Mouse (Mus musculus) layer of hippocampus, postnatal 36 days (tissue): ENCODE data around the gene Mob4. TPM values are rescaled to one million over a fixed set of nuclear protein-coding genes. Genes with fewer than 3 reads are reported as not detected.
A peak's percentile ranks its signal among the peaks of the same experiment; 100 is the strongest.
"Not testable (repeated sequence)": the region's sequence is repeated elsewhere in the genome, so short reads cannot be mapped to it uniquely, and the experiment has no call there.

Experiments
- DNase-seq, 2 experiments: peaks; one replicate each; pipeline ENCODE4 v3.0.0; 2022
- total RNA-seq, 2 experiments: library from RNA; stranded (reverse); gene quantifications; 2 replicates each; pipeline ENCODE4 v1.2.3; 2021

The Mob4 gene
- 10 to 100 TPM; 54.6 to 62.5 TPM for total RNA-seq

GRCm38 (mm10) chr1:55130943-55131401, at the start of gene Mob4:
TSS of gene Mob4 (plus strand) at chr1:55131231.
- peak; percentile 90 to 93 for DNase-seq

GRCm38 (mm10) chr1:55082106-55082505, 48.9 kb upstream of the Mob4 start:
- DNase-seq: no peak

GRCm38 (mm10) chr1:55085781-55086366, 45.2 kb upstream of the Mob4 start:
- no peak for DNase-seq

- DNase-seq: peak in 1 of 2 experiments; percentile 6
Observed at GRCm38 (mm10) chr1:55086868-55087400, 44.1 kb upstream of the Mob4 start.

GRCm38 (mm10) chr1:55087401-55087904, 43.6 kb upstream of the Mob4 start:
- peak in 1 of 2 experiments; percentile 69 for DNase-seq

GRCm38 (mm10) chr1:55087932-55088610, 43.0 kb upstream of the Mob4 start, which contains the start of the genes Hspe1 and Hspd1:
TSS of gene Hspe1 (plus strand) at chr1:55088132.
TSS of gene Hspd1 (minus strand) at chr1:55088243.
- peak; percentile 98 for DNase-seq

- no peak for DNase-seq
Observed at GRCm38 (mm10) chr1:55088611-55089497, 42.2 kb upstream of the Mob4 start.

- no peak for DNase-seq
Observed at GRCm38 (mm10) chr1:55089498-55090064, 41.5 kb upstream of the Mob4 start.

- no peak for DNase-seq
Observed at GRCm38 (mm10) chr1:55092056-55092455, 39.0 kb upstream of the Mob4 start.

GRCm38 (mm10) chr1:55092469-55092868, 38.6 kb upstream of the Mob4 start:
- no peak for DNase-seq

GRCm38 (mm10) chr1:55106919-55107585, 24.0 kb upstream of the Mob4 start:
- DNase-seq: no peak

GRCm38 (mm10) chr1:55107644-55108043, 23.4 kb upstream of the Mob4 start:
- DNase-seq: no peak

GRCm38 (mm10) chr1:55108473-55108872, 22.6 kb upstream of the Mob4 start:
- no peak for DNase-seq

GRCm38 (mm10) chr1:55109066-55109766, 21.8 kb upstream of the Mob4 start:
- no peak for DNase-seq

- no peak for DNase-seq
Observed at GRCm38 (mm10) chr1:55123046-55123445, 8.0 kb upstream of the Mob4 start.

GRCm38 (mm10) chr1:55123561-55123960, 7.5 kb upstream of the Mob4 start:
- no peak for DNase-seq

GRCm38 (mm10) chr1:55124136-55124535, 6.9 kb upstream of the Mob4 start:
- DNase-seq: not testable (repeated sequence)

GRCm38 (mm10) chr1:55129716-55130115, 1.3 kb upstream of the Mob4 start:
- no peak for DNase-seq

- no peak for DNase-seq
Observed at GRCm38 (mm10) chr1:55130190-55130916, 678 bp upstream of the Mob4 start.

GRCm38 (mm10) chr1:55131424-55132014, 488 bp downstream of the Mob4 start:
- no peak for DNase-seq
